Comparison of ENCODE assay signal across 23 mouse cellular contexts in genomic region chr8:53695323-53695722, GRCm38 (mm10). TPM values are rescaled to one million over a fixed set of nuclear protein-coding genes. Genes with fewer than 3 reads are reported as not detected.
DNase-seq lines count a peak whose midpoint lies in the region; ATAC-seq and TF ChIP-seq lines count a peak whose summit lies in the region.
"Had no signal": no experiment of that assay in that cellular context is flagged by ENCODE, and none has a peak within 500 bp of the region (broad histone marks: within the 10 kb centered on the region; RNA-seq: fewer than 3 reads in every experiment).

No protein-coding gene starts in this region.

- no peak overlapping the region for H3K4me3 ChIP-seq in forebrain, embryonic 15.5 days
- no peak overlapping the region for H3K4me3 ChIP-seq in forebrain, embryonic 12.5 days (replicated peaks)
- H3K4me3 ChIP-seq in forebrain, postnatal 0 days (ENCODE audit: low read depth, low read length) = no peak overlapping the region
- H3K4me3 ChIP-seq: embryonic facial prominence, embryonic 13.5 days; heart, embryonic 13.5 days; hindbrain, embryonic 12.5 days; intestine, embryonic 15.5 days had no signal

- H3K27ac ChIP-seq in forebrain, embryonic 15.5 days (replicated peaks) = no peak overlapping the region
- H3K27ac ChIP-seq in forebrain, embryonic 12.5 days = no peak overlapping the region
- H3K27ac ChIP-seq in forebrain, postnatal 0 days (ENCODE audit: low read depth, low read length) = no peak overlapping the region
- H3K27ac ChIP-seq: embryonic facial prominence, embryonic 13.5 days; heart, embryonic 13.5 days; hindbrain, embryonic 12.5 days; intestine, embryonic 15.5 days had no signal

- no peaks in the 10 kb centered on the region for H3K4me1 ChIP-seq in forebrain, embryonic 15.5 days
- no peaks in the 10 kb centered on the region for H3K4me1 ChIP-seq in forebrain, embryonic 12.5 days
- no peaks in the 10 kb centered on the region for H3K4me1 ChIP-seq in forebrain, postnatal 0 days (ENCODE audit: insufficient read depth)
- H3K4me1 ChIP-seq: embryonic facial prominence, embryonic 13.5 days; heart, embryonic 13.5 days; hindbrain, embryonic 12.5 days; intestine, embryonic 15.5 days had no signal

- ATAC-seq in forebrain, embryonic 15.5 days (replicated peaks) = peak; percentile 77
- no peak for ATAC-seq in forebrain, embryonic 12.5 days (ENCODE audit: low FRiP score)
- peak; percentile 83 for ATAC-seq in forebrain, postnatal 0 days
- ATAC-seq: activated CD4-positive, CD25-positive, alpha-beta regulatory T cell, adult 4 months; intestine, embryonic 15.5 days; Patski had no signal

- H3K9me3 ChIP-seq in forebrain, embryonic 15.5 days = no peaks in the 10 kb centered on the region
- no peaks in the 10 kb centered on the region for H3K9me3 ChIP-seq in forebrain, embryonic 12.5 days
- H3K9me3 ChIP-seq in forebrain, postnatal 0 days (ENCODE audit: low read length) = no peaks in the 10 kb centered on the region
- H3K9me3 ChIP-seq: embryonic facial prominence, embryonic 13.5 days; heart, embryonic 13.5 days; hindbrain, embryonic 12.5 days; intestine, embryonic 15.5 days had no signal

- no peak overlapping the region for H3K9ac ChIP-seq in forebrain, embryonic 15.5 days (replicated peaks)
- no peak overlapping the region for H3K9ac ChIP-seq in forebrain, embryonic 12.5 days
- H3K9ac ChIP-seq in forebrain, postnatal 0 days = no peak overlapping the region
- H3K9ac ChIP-seq: embryonic facial prominence, embryonic 13.5 days; heart, embryonic 13.5 days; hindbrain, embryonic 12.5 days; intestine, embryonic 15.5 days had no signal

- no peak for TF ChIP-seq CTCF in brain, embryonic 14.5 days (IDR thresholded peaks at IDR 0.05; ENCODE audit: borderline replicate concordance, extremely low read depth, insufficient read depth, insufficient read length)
- TF ChIP-seq CTCF in forebrain, postnatal 0 days (IDR thresholded peaks at IDR 0.05; ENCODE audit: low read depth) = no peak

- no peaks in the 10 kb centered on the region for H3K27me3 ChIP-seq in forebrain, embryonic 15.5 days
- no peaks in the 10 kb centered on the region for H3K27me3 ChIP-seq in forebrain, embryonic 12.5 days
- H3K27me3 ChIP-seq in forebrain, postnatal 0 days (ENCODE audit: insufficient read depth, low read length) = no peaks in the 10 kb centered on the region
- H3K27me3 ChIP-seq: CH12.LX; embryonic facial prominence, embryonic 13.5 days; hindbrain, embryonic 12.5 days; intestine, embryonic 15.5 days; Patski had no signal

- no peak for TF ChIP-seq POLR2A in brain, embryonic 14.5 days (IDR thresholded peaks at IDR 0.05; ENCODE audit: borderline replicate concordance, extremely low read depth, insufficient read depth, insufficient read length, poor library complexity, severe bottlenecking)

- no peak overlapping the region for H3K4me2 ChIP-seq in forebrain, embryonic 15.5 days (replicated peaks)
- no peak overlapping the region for H3K4me2 ChIP-seq in forebrain, embryonic 12.5 days
- no peak overlapping the region for H3K4me2 ChIP-seq in forebrain, postnatal 0 days (ENCODE audit: low read depth)
- H3K4me2 ChIP-seq: embryonic facial prominence, embryonic 13.5 days; heart, embryonic 13.5 days; hindbrain, embryonic 12.5 days; intestine, embryonic 15.5 days had no signal

- no peaks in the 10 kb centered on the region for H3K36me3 ChIP-seq in forebrain, embryonic 15.5 days
- no peaks in the 10 kb centered on the region for H3K36me3 ChIP-seq in forebrain, embryonic 12.5 days (replicated peaks)
- no peaks in the 10 kb centered on the region for H3K36me3 ChIP-seq in forebrain, postnatal 0 days (ENCODE audit: insufficient read depth)
- H3K36me3 ChIP-seq: embryonic facial prominence, embryonic 13.5 days; heart, embryonic 13.5 days; hindbrain, embryonic 12.5 days; intestine, embryonic 15.5 days had no signal

- DNase-seq in left cerebral cortex, adult 11 months (ENCODE audit: low spot score) = peak; percentile 2
- DNase-seq in left cerebral cortex, adult 18-20 months (ENCODE audit: low spot score in 2 of 2) = no peak
- peak; percentile 69 for DNase-seq in brain, embryonic 14.5 days (ENCODE audit: low read depth)
- DNase-seq in forebrain, postnatal 0 days = peak; percentile 41
- no peak for DNase-seq in gastrocnemius, adult 18-20 months (ENCODE audit: low spot score)
- DNase-seq: adrenal gland, postnatal 25 days; cerebellum, adult 11-12 months; cerebellum, adult 9-10 months; cerebellum, postnatal 25 days; gastrocnemius, postnatal 36 days; heart, adult 11 months; heart, postnatal 36 days; kidney, adult 18-20 months had no signal

RNA-seq across cellular contexts. Expression of gene Neil3, which starts 56.5 kb away (rescaled TPM):
- 16.0 and 17.0 TPM in 2 replicates for polyA plus RNA-seq in forebrain, embryonic 15.5 days (2015; fragmentation: Nextera tagmentation; extraction: Ambion mirVana)
- polyA plus RNA-seq in forebrain, embryonic 12.5 days (2016; fragmentation: Nextera tagmentation; extraction: Ambion mirVana) = 29.7 and 32.8 TPM in 2 replicates
- total RNA-seq in left cerebral cortex, adult 18-20 months (2021) = not detected
- polyA plus RNA-seq in brain, embryonic 14.5 days (2012; rRNA removed) = 8.4 and 13.3 TPM in 2 replicates
- total RNA-seq in forebrain, postnatal 0 days (2014; rRNA removed) = 1.8 and 2.4 TPM in 2 replicates
- 3.3 and 4.5 TPM in 2 replicates for polyA plus RNA-seq in forebrain, postnatal 0 days (2015; fragmentation: Nextera tagmentation; extraction: Ambion mirVana)
- total RNA-seq in gastrocnemius, adult 18-20 months (2021) = not detected
- total RNA-seq: gastrocnemius, adult 8-10 months had no signal

Comparison
In these comparisons a context has a peak if more than half of its experiments do, and no peak if none do; other contexts are left out.
1. DNase-seq: peak in left cerebral cortex, adult 11 months (single experiment), brain, embryonic 14.5 days (single experiment) and forebrain, postnatal 0 days (single experiment); none in left cerebral cortex, adult 18-20 months (0 of 2) and gastrocnemius, adult 18-20 months (single experiment).